Mouse (Mus musculus) ES-E14 (cell line): ENCODE data around the gene Dpm3. TPM values are rescaled to one million over a fixed set of nuclear protein-coding genes. Genes with fewer than 3 reads are reported as not detected.

Experiments used
- DNase-seq: peaks from one replicate; pipeline ENCODE4 v3.0.0-alpha.2; 2013; ENCODE audit warnings: low read depth, low spot score
- H3K27ac ChIP-seq: 2 replicates; pipeline ENCODE4 v1.5.1; 2012; ENCODE audit warnings: low read depth, mild to moderate bottlenecking, low read length, moderate library complexity, mixed read lengths; ENCODE audit not compliant: poor library complexity, insufficient read depth, severe bottlenecking
- H3K36me3 ChIP-seq: 2 replicates; pipeline ENCODE4 v1.6.1; 2012; ENCODE audit warnings: mild to moderate bottlenecking, low read length, moderate library complexity, mixed read lengths; ENCODE audit not compliant: control insufficient read depth, poor library complexity, insufficient read depth, severe bottlenecking
- H3K4me1 ChIP-seq, 2 experiments: fragments of 150-350 bp in 1 of 2; sonication (generic) in 1 of 2; 2 replicates each; pipeline ENCODE4 v1.6.1; 2012; ENCODE audit warnings: low read length in 2 of 2, mild to moderate bottlenecking in 1 of 2, mixed read lengths in 1 of 2; ENCODE audit not compliant: control insufficient read depth in 2 of 2, insufficient read depth in 2 of 2, poor library complexity in 1 of 2
- H3K4me3 ChIP-seq, 2 experiments: fragments of 150-350 bp in 1 of 2; sonication (generic) in 1 of 2; 2 replicates each; pipeline ENCODE4 v1.5.1; 2012; ENCODE audit warnings: low read length in 2 of 2, low read depth in 1 of 2, mild to moderate bottlenecking in 1 of 2, mixed read lengths in 1 of 2; ENCODE audit not compliant: insufficient read depth in 1 of 2, poor library complexity in 1 of 2, severe bottlenecking in 1 of 2
- H3K9ac ChIP-seq: 2 replicates; pipeline ENCODE4 v1.6.1; 2012; ENCODE audit warnings: low read depth, mild to moderate bottlenecking, low read length, mixed read lengths; ENCODE audit not compliant: poor library complexity, insufficient read depth, severe bottlenecking
- H3K9me3 ChIP-seq: fragments of 150-350 bp; sonication (generic); 2 replicates; pipeline ENCODE4 v1.6.1; 2012; ENCODE audit warnings: low read depth, mild to moderate bottlenecking, low read length; ENCODE audit not compliant: control insufficient read depth, insufficient read depth
- CHD2 ChIP-seq: IDR thresholded peaks from 2 replicates; pipeline ENCODE4 v1.6.1; 2014; ENCODE audit warnings: mild to moderate bottlenecking, low read depth, low read length, inconsistent platforms
- HCFC1 ChIP-seq: IDR thresholded peaks from 2 replicates; pipeline ENCODE4 v1.6.1; 2012; ENCODE audit warnings: low read length, inconsistent platforms, borderline replicate concordance; ENCODE audit not compliant: insufficient read depth
- MAFK ChIP-seq: IDR thresholded peaks from 2 replicates; pipeline ENCODE4 v1.6.1; 2014; ENCODE audit warnings: mild to moderate bottlenecking, low read depth, low read length, inconsistent platforms; ENCODE audit not compliant: insufficient read depth
- ZC3H11A ChIP-seq: IDR thresholded peaks from 2 replicates; pipeline ENCODE4 v1.6.1; 2012; ENCODE audit warnings: low read depth, mild to moderate bottlenecking, inconsistent platforms, low read length, borderline replicate concordance
- ZNF384 ChIP-seq: IDR thresholded peaks from 2 replicates; pipeline ENCODE4 v1.6.1; 2012; ENCODE audit warnings: low read depth, low read length, inconsistent platforms
- in situ Hi-C, 2 experiments: fragments of 600-800 bp; cut with MboI; formaldehyde crosslinking; loops; one replicate each; pipeline ENCODE4 v1.15.1; 2025; ENCODE audit warnings: low sequenced_read_pairs in 2 of 2, inconsistent platforms in 1 of 2; ENCODE audit not compliant: unreplicated experiment in 2 of 2
- total RNA-seq: library from RNA; depleted of rRNA; stranded (reverse); fragments of 300-350 nt; gene quantifications from 2 replicates; pipeline ENCODE4 v1.2.3, GENCODE M21; 2012

Gene Dpm3
- total RNA-seq, 1 experiment = 207 TPM

DNA sequence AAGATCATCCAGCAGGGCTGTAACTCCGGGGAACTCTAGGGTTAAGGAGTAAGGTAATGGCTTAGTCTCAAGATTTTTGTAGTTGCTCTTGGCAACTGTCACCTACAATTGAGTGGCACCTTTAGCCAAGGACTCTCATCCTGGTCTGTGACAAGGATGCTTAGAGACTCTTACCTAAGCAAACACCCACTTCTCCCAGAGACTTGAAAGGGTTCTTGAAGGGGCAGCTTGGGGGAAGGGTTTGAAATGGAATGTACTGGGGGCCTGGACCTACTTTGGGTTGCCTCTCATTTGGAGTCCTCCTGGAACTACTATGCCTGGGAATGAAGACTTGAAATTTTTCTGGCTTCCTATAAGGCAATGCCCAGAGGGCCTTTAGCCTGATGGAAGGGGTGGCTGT lies 40.9 kb upstream of the Dpm3 start:
- Histone ChIP-seq H3K9me3 (no peaks in the 10 kb centered on the region), H3K4me1 (peaks cover 0 to 17% of the 10 kb centered on the region in 2 experiments; a peak in 2 of 4 replicates), H3K36me3 (peaks cover 13% of the 10 kb centered on the region; the same call in 1 of the 2 replicates), H3K4me3 (no peak overlapping the region), H3K9ac (no peak overlapping the region), H3K27ac (no peak overlapping the region)
- TF ChIP-seq MAFK (no peak), CHD2 (no peak), ZNF384 (no peak)
- no peak for DNase-seq
- in situ Hi-C loops = no loop called here

- no peak for TF ChIP-seq ZNF384
- no peak for TF ChIP-seq ZC3H11A
- no peak for TF ChIP-seq CHD2
- no peak for TF ChIP-seq HCFC1
- no peak for TF ChIP-seq MAFK
- in situ Hi-C loops = no loop called here
Measured at GRCm38 (mm10) chr3:89219546-89219945, 39.6 kb upstream of the Dpm3 start.

GRCm38 (mm10) chr3:89221167-89221566 lies 38.0 kb upstream of the Dpm3 start:
- in situ Hi-C loops = no loop called here
- Histone ChIP-seq H3K36me3 (peaks cover 16% of the 10 kb centered on the region; the same call in 1 of the 2 replicates), H3K9me3 (no peaks in the 10 kb centered on the region), H3K4me3 (no peak overlapping the region), H3K9ac (no peak overlapping the region), H3K4me1 (peaks cover 6 to 24% of the 10 kb centered on the region in 2 experiments), H3K27ac (no peak overlapping the region)
- TF ChIP-seq CHD2 = no peak
- TF ChIP-seq ZNF384 = no peak
- TF ChIP-seq MAFK = no peak
- TF ChIP-seq ZC3H11A = no peak
- no peak for DNase-seq

More at GRCm38 (mm10) chr3:89219546-89219945, 39.6 kb upstream of the Dpm3 start:
- Histone ChIP-seq H3K9me3 (no peaks in the 10 kb centered on the region), H3K4me3 (no peak overlapping the region), H3K36me3 (peaks cover 16% of the 10 kb centered on the region; the same call in 1 of the 2 replicates), H3K4me1 (peaks cover 0 to 23% of the 10 kb centered on the region in 2 experiments; a peak in 3 of 4 replicates), H3K27ac (no peak overlapping the region), H3K9ac (no peak overlapping the region)
- DNase-seq = no peak

DNA sequence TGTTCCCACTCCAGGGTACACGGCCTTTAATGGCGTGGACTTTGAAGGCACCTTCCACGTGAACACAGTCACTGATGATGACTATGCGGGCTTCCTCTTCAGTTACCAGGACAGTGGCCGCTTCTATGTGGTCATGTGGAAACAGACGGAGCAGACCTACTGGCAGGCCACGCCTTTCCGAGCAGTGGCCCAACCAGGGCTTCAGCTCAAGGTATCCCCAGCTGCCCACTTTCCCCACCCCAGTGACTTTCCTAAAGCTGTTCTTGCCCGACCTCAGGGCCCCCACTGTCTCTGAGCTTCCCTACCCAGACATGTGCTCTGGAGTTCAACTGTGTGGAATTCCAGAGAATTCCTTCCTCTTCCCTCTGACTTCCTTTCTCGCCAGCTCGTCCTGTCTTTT lies 34.4 kb upstream of the Dpm3 start:
- Histone ChIP-seq H3K9me3 (no peaks in the 10 kb centered on the region), H3K4me1 (peaks cover 13 to 35% of the 10 kb centered on the region in 2 experiments), H3K27ac (peak overlapping the region; percentile 86; the same call in 1 of the 2 replicates), H3K4me3 (peak overlapping the region in 1 of 2 experiments; percentile 47; a peak in 2 of 4 replicates), H3K9ac (peak overlapping the region; percentile 68), H3K36me3 (peaks cover 13% of the 10 kb centered on the region; the same call in 1 of the 2 replicates)
- TF ChIP-seq MAFK = no peak
- TF ChIP-seq CHD2 = no peak
- no peak for TF ChIP-seq ZNF384
- no peak for TF ChIP-seq ZC3H11A
- no peak for TF ChIP-seq HCFC1
- in situ Hi-C loops = no loop called here
- no peak for DNase-seq

DNA sequence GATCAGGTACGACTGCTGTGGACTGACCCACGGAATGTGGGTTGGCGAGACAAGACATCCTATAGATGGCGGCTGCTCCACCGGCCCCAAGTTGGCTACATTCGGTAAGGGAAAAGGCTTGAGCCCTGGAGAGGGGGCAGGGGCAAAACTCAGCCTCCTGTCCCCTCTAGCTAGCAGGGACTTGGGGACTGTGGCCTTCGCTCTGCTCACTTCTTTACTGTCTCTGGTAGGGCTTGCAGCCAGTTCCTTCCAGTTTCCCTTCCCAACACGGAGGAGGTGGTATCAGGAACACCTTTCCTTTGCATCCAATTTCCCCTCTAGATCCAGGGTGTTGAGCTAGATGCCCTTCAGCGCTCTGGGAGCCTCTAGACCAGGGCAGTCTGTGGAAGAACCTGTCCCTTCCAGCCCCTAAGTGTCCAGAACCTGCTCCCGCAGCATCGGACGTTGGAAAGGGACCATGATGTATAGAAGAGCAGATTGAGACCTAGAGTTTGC lies 33.8 kb upstream of the Dpm3 start:
- in situ Hi-C loops = no loop called here
- Histone ChIP-seq H3K27ac (peak overlapping the region; percentile 86), H3K9me3 (no peaks in the 10 kb centered on the region), H3K4me1 (peaks cover 13 to 35% of the 10 kb centered on the region in 2 experiments), H3K4me3 (peak overlapping the region; percentile 28 to 47; a peak in 3 of 4 replicates), H3K36me3 (peaks cover 11% of the 10 kb centered on the region; the same call in 1 of the 2 replicates), H3K9ac (peak overlapping the region; percentile 68)
- DNase-seq = no peak
- TF ChIP-seq MAFK (no peak), ZNF384 (no peak), HCFC1 (no peak), ZC3H11A (no peak), CHD2 (no peak)
